Mouse (Mus musculus) limb, embryonic 11.5 days (tissue): Measurements from ENCODE around the gene Iqck. TPM values are rescaled to one million over a fixed set of nuclear protein-coding genes. Genes with fewer than 3 reads are reported as not detected.

Source experiments
- ATAC-seq: fragments of 200-750 bp; cut with Nextera tagmentation; 2 replicates; pipeline ENCODE4 v1.8.0; 2017; ENCODE audit warnings: low read depth; ENCODE audit not compliant: insufficient number of reproducible peaks, low FRiP score, low TSS enrichment
- DNase-seq: peaks from one replicate; pipeline ENCODE4 v3.0.0-alpha.2; 2015; ENCODE audit warnings: low spot score
- H3K27ac ChIP-seq: fragments of 300-500 bp; sonication (generic); replicated peaks from 2 replicates; pipeline ENCODE4 v1.5.1; 2014; ENCODE audit warnings: low read depth, mild to moderate bottlenecking, low read length
- H3K27me3 ChIP-seq: fragments of 300-500 bp; sonication (generic); 2 replicates; pipeline ENCODE4 v1.6.1; 2014; ENCODE audit warnings: mild to moderate bottlenecking, low read length, mixed read lengths; ENCODE audit not compliant: control insufficient read depth, insufficient read depth
- H3K36me3 ChIP-seq: fragments of 300-500 bp; sonication (generic); 2 replicates; pipeline ENCODE4 v1.6.1; 2014; ENCODE audit warnings: mild to moderate bottlenecking, low read length, moderate library complexity, mixed read lengths; ENCODE audit not compliant: control insufficient read depth, insufficient read depth
- H3K4me1 ChIP-seq: fragments of 300-500 bp; sonication (generic); 2 replicates; pipeline ENCODE4 v1.6.1; 2014; ENCODE audit warnings: low read length, mixed read lengths; ENCODE audit not compliant: control insufficient read depth, insufficient read depth
- H3K4me2 ChIP-seq: fragments of 300-500 bp; sonication (generic); 2 replicates; pipeline ENCODE4 v1.6.1; 2014; ENCODE audit warnings: low read depth, mild to moderate bottlenecking, moderate library complexity; ENCODE audit not compliant: severe bottlenecking
- H3K4me3 ChIP-seq: fragments of 300-500 bp; sonication (generic); 2 replicates; pipeline ENCODE4 v1.5.1; 2014; ENCODE audit warnings: low read depth, low read length
- H3K9ac ChIP-seq: fragments of 300-500 bp; sonication (generic); 2 replicates; pipeline ENCODE4 v1.6.1; 2014; ENCODE audit warnings: mild to moderate bottlenecking, low read length
- H3K9me3 ChIP-seq: fragments of 300-500 bp; sonication (generic); 2 replicates; pipeline ENCODE4 v1.6.1; 2016; ENCODE audit warnings: low read length; ENCODE audit not compliant: control insufficient read depth
- WGBS: fragments of 180-500 bp; shearing (Covaris S2); extraction: QIAGEN DNeasy Blood & Tissue Kit; methylation state at CpG from one replicate; pipeline ENCODE4 v1.1.7; 2014; 5-methylcytosine and 5-hydroxymethylcytosine counted together
- polyA plus RNA-seq: library from polyadenylated mRNA; unstranded; fragments of >200 nt; fragmentation: Nextera tagmentation; extraction: Ambion mirVana; gene quantifications from 2 replicates; pipeline ENCODE4 v1.2.1, GENCODE M21; 2014

The Iqck gene
- polyA plus RNA-seq, 1 experiment from 2014 or later, result 2.2 TPM

DNA sequence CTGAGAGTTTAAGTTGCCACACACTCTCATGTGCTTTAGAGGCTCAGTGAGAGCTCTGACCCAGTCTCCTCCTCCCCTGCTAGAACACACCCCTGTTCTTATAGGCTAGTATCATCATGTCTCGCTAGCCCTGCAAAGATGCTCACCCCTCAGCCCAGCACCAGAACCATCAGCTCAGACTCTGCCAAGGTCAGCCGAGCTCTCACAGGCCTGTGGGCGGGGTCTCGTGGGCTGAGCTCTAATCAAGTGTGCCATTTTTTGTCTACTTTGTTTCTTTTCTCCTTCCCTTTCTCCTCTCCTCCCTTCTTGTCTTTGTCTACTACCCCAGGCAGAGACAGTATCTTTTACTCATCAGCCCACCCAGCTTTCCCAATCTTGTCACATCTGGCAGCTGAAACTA, 130.2 kb downstream of the Iqck start:
- Histone ChIP-seq H3K4me3 (no peak overlapping the region), H3K27ac (no peak overlapping the region), H3K4me2 (no peak overlapping the region), H3K9ac (no peak overlapping the region), H3K4me1 (no peaks in the 10 kb centered on the region), H3K9me3 (no peaks in the 10 kb centered on the region), H3K27me3 (no peaks in the 10 kb centered on the region), H3K36me3 (peaks cover 2% of the 10 kb centered on the region; the same call in 1 of the 2 replicates)
- DNase-seq, result no peak
- ATAC-seq, result no peak
- 84% methylated on average over 4 of the region's 4 CpGs for WGBS

DNA sequence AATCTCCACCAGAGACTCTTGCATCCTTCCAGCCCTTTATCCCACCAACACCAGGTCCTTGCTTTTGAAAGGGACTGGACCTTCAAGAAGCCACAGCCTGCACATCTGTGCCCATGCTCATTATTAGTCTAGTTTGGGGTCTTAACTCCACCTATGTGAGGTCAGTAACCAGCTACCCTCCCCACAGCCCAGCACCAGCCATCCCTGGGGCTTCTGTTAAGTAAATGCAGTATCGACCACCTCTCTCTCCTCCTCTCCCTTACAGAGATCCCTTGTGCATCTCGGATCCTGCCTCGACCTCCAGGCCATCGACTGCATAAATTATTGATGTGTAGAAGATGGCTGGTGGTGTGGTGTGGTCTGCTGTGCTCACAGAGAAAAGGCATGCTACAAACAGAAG, 130.8 kb downstream of the Iqck start:
- Histone ChIP-seq H3K36me3 (peaks cover 2% of the 10 kb centered on the region; the same call in 1 of the 2 replicates), H3K4me1 (no peaks in the 10 kb centered on the region), H3K9ac (no peak overlapping the region), H3K9me3 (no peaks in the 10 kb centered on the region), H3K27ac (no peak overlapping the region), H3K27me3 (no peaks in the 10 kb centered on the region), H3K4me2 (no peak overlapping the region), H3K4me3 (no peak overlapping the region)
- ATAC-seq, result no peak
- no peak for DNase-seq
- WGBS, result 85% methylated on average over 4 of the region's 4 CpGs

DNA sequence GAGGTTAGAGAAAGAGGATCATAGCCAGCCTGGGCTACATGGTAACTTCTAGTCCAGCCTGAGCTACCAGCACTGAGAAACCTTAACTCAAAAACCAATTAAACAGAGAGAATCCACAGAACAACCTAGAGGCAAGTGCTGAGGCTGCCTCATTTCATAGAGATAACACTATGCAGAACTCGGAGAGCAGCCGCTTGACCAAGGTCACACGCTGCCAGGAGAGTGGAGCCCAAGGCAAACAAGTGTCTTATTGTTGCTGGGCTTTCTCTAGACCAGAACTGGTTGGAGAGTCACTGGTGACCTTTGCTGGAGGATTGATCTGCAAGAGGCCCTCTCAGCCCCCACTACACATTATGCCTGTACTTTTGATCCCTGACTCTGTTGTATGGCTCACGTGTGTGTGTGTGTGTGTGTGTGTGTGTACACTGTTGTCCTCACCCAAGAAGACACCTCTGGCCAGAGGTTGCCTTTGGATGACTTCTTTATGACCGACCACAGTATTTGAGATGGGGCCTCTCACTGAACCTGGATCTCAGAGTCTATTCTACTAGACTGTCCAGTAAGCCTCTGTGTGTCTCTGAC, 133.8 kb downstream of the Iqck start:
- Histone ChIP-seq H3K4me1 (no peaks in the 10 kb centered on the region), H3K9ac (no peak overlapping the region), H3K9me3 (no peaks in the 10 kb centered on the region), H3K4me3 (no peak overlapping the region), H3K27ac (no peak overlapping the region), H3K36me3 (no peaks in the 10 kb centered on the region), H3K27me3 (no peaks in the 10 kb centered on the region), H3K4me2 (no peak overlapping the region)
- 88% methylated on average over 5 of the region's 5 CpGs for WGBS
- no peak for DNase-seq
- no peak for ATAC-seq

DNA sequence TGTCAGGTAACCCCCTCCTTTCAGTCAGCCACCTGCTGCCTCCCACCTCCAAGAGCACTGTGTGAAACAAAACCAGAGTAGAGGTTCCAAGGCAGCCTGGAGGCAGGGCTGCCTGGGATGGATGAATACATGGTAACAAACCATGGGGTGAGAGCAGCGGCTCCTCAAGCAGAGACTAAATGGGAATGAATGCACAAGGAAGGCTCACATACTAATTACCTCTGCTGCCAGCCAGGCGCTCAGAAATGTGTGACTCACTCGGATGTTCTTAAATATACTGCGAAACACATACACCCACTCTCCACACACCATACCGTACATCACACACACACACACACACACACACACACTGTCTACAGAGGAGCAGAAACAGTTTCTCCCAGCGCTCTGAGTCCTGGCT, 134.7 kb downstream of the Iqck start:
- no peak overlapping the region for H3K27ac ChIP-seq

DNA sequence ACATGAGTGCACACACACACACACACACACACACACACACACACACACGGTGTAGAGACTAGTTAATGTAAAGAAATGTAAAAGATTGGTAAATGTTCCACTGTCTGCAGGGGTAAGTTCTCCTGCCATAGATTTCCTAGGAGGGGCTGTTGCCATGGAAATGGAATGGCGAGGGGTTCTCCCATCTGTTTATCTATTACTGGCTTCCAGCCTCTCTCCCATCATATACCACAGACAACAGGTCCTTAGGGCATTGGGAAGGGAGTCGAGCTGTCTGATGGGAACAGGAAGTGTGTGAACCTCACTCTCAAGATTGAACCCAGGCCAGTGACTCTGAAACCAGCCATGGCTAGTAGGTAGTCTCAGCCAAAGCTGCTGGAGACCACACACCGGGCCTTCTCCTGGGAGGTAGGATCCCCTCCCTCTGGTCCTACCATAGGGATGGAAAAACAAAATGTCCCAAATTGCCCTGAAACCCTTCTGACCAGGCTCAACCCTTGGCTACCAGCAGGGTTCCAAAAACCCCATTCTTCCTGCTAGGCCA, 135.9 kb downstream of the Iqck start:
- H3K27me3 ChIP-seq, result 0 out of 2 replicates have a peak, but pooled peaks cover 3% of the 10 kb centered on the region
- ATAC-seq (no peak), DNase-seq (no peak)
- H3K9me3 ChIP-seq, result no peaks in the 10 kb centered on the region
- peaks cover 5% of the 10 kb centered on the region for H3K4me1 ChIP-seq
- H3K4me2 ChIP-seq, result no peak overlapping the region
- no peak overlapping the region for H3K27ac ChIP-seq
- no peaks in the 10 kb centered on the region for H3K36me3 ChIP-seq
- WGBS, result 67% methylated on average over 4 of the region's 4 CpGs
- H3K4me3 ChIP-seq, result no peak overlapping the region
- H3K9ac ChIP-seq, result no peak overlapping the region

More for the DNA sequence above, 134.7 kb downstream of the Iqck start:
- no peak overlapping the region for H3K4me2 ChIP-seq
- no peak overlapping the region for H3K4me3 ChIP-seq
- H3K9ac ChIP-seq, result no peak overlapping the region
- no peak for DNase-seq
- ATAC-seq, result no peak
- H3K4me1 ChIP-seq, result peaks cover under 1% of the 10 kb centered on the region
- WGBS, result 89% methylated on average over 6 of the region's 6 CpGs
- no peaks in the 10 kb centered on the region for H3K9me3 ChIP-seq
- no peaks in the 10 kb centered on the region for H3K36me3 ChIP-seq
- no peaks in the 10 kb centered on the region for H3K27me3 ChIP-seq

DNA sequence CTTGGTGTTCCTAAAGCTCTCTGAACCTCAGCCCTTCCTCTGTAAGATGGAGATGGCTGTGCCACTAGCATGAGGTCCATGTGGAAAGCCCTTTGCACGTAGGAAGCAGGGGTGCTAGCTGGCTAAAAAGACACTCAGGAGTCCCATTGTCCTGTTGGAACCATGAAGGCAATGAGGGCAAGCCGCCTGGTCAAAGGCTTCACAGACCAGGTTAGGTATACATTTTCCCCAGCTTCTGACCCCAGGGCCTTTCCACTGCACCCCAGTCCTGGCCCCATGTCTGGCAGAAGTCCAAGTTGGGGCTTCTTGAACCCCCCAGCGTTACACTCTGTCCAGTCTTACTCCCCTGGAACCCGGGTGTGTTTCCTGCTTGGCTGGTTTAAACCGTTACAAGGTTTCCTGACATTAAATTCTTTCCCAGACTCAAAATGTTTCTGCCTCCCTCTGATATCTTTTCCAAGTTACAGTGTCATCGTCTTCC, 136.6 kb downstream of the Iqck start:
- 0 out of 2 replicates have a peak, but pooled peaks cover 3% of the 10 kb centered on the region for H3K27me3 ChIP-seq
- H3K4me3 ChIP-seq, result no peak overlapping the region
- no peak overlapping the region for H3K4me2 ChIP-seq
- H3K36me3 ChIP-seq, result no peaks in the 10 kb centered on the region
- H3K9me3 ChIP-seq, result no peaks in the 10 kb centered on the region
- peaks cover 5% of the 10 kb centered on the region for H3K4me1 ChIP-seq
- 62% methylated on average over 6 of the region's 6 CpGs for WGBS
- no peak overlapping the region for H3K9ac ChIP-seq
- DNase-seq, result no peak
- ATAC-seq, result no peak
- H3K27ac ChIP-seq, result no peak overlapping the region

DNA sequence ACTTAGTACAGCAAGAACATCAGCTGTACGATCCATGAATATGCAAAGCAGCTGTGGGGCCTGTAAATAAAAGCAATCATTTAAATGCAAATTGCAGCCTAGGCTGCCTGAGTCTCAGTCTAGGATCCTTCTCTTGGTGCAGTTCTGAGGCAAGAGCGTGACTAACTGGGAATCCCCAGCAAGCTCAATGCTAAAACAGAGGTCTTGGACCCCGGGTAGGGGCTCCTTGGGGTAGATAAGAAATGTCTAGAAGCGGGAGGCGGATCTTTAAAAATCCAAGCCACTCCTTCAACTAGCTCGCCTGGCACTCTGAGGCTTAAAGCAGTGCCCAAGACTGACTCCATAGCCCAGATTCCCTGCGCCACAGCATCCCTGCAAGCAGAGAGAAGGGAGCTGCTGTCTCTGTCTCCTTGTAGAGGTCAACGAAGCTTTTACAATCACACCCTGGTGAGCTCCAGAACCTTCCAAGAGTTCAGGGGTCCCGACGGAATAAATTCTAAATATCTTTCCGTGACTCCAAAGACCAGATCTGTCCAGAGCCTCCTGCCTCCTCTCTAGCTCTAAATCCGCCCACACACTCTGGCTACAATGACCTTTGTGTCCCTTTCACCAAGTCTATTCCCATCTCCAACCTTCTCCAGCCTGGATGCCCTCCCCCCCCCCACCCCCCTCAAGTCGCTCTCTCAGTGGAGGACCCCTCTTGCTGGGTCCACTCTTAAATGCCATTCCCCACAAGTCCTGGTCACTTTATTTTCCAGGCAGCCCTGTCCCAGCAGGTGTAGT, 137.3 kb downstream of the Iqck start:
- 0 out of 2 replicates have a peak, but pooled peaks cover 3% of the 10 kb centered on the region for H3K27me3 ChIP-seq
- H3K9ac ChIP-seq, result no peak overlapping the region
- ATAC-seq (no peak), DNase-seq (no peak)
- WGBS, result 43% methylated on average over 13 of the region's 13 CpGs
- no peak overlapping the region; the same call in 1 of the 2 replicates for H3K4me3 ChIP-seq
- no peaks in the 10 kb centered on the region for H3K9me3 ChIP-seq
- no peak overlapping the region for H3K27ac ChIP-seq
- H3K4me1 ChIP-seq, result peaks cover 5% of the 10 kb centered on the region
- no peaks in the 10 kb centered on the region for H3K36me3 ChIP-seq
- peak overlapping the region; percentile 50; the same call in 1 of the 2 replicates for H3K4me2 ChIP-seq

DNA sequence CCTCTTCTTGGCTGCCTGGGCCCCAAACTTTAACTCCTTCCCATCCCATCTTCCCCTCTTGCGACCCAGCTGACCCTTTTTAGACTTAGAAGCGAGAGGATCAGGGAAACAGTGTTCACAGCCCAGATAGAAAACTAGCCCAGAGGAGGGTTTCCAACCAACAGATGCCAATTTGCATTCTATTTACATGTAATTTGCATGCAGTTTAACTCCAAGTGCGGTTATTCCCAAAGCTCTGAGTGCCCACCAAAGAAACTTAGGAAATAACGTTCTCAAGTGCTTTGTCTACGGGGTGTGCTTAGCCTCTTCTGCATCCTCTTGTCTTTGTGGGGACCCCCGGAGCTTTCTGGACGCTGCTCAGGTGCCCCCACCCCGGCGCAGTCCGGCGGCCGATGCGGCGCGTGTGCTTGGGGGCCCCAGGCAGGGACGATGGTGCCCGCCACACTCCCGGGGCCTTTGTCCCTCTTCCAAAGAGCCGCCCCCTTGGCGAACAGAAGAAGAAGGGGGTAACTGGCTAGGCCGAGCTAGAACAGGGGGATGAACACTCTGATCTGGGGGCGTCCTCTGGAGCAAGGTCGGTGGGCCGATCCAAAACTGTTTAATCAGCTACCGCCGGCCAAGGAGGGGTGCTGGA, 138.2 kb downstream of the Iqck start:
- no peaks in the 10 kb centered on the region for H3K36me3 ChIP-seq
- H3K4me3 ChIP-seq, result peak overlapping the region; percentile 51
- DNase-seq (no peak), ATAC-seq (no peak)
- H3K27ac ChIP-seq, result no peak overlapping the region
- H3K27me3 ChIP-seq, result 0 out of 2 replicates have a peak, but pooled peaks cover 3% of the 10 kb centered on the region
- WGBS, result 1% methylated on average over 26 of the region's 26 CpGs
- peaks cover 5% of the 10 kb centered on the region for H3K4me1 ChIP-seq
- H3K9me3 ChIP-seq, result no peaks in the 10 kb centered on the region
- peak overlapping the region; percentile 50 for H3K4me2 ChIP-seq
- H3K9ac ChIP-seq, result peak overlapping the region; percentile 47
